Mouse (Mus musculus) midbrain, embryonic 11.5 days (tissue): ENCODE data around the gene 4930415O20Rik. TPM values are rescaled to one million over a fixed set of nuclear protein-coding genes. Genes with fewer than 3 reads are reported as not detected.
"Not testable (repeated sequence)": the region's sequence is repeated elsewhere in the genome, so short reads cannot be mapped to it uniquely, and the experiment has no call there.

ENCODE experiments used
- ATAC-seq: fragments of 200-750 bp; cut with Nextera tagmentation; 2 replicates; pipeline ENCODE4 v1.8.0; 2017; ENCODE audit warnings: moderate TSS enrichment, moderate library complexity; ENCODE audit not compliant: low FRiP score
- DNase-seq: peaks from one replicate; pipeline ENCODE4 v3.0.0; 2015; ENCODE audit warnings: low spot score; ENCODE audit errors: missing footprints
- H3K27ac ChIP-seq: fragments of 300-500 bp; sonication (generic); 2 replicates; pipeline ENCODE4 v1.5.1; 2014; ENCODE audit warnings: low read depth, low read length
- H3K27me3 ChIP-seq: fragments of 300-500 bp; sonication (generic); 2 replicates; pipeline ENCODE4 v1.6.1; 2014; ENCODE audit warnings: mild to moderate bottlenecking, low read length, moderate library complexity, mixed read lengths; ENCODE audit not compliant: control insufficient read depth, insufficient read depth
- H3K36me3 ChIP-seq: fragments of 300-500 bp; sonication (generic); 2 replicates; pipeline ENCODE4 v1.6.1; 2014; ENCODE audit warnings: mild to moderate bottlenecking, low read length, moderate library complexity, mixed read lengths; ENCODE audit not compliant: control insufficient read depth, insufficient read depth
- H3K4me1 ChIP-seq: fragments of 300-500 bp; sonication (generic); 2 replicates; pipeline ENCODE4 v1.6.1; 2014; ENCODE audit warnings: low read length; ENCODE audit not compliant: control insufficient read depth, insufficient read depth
- H3K4me2 ChIP-seq: fragments of 300-500 bp; sonication (generic); 2 replicates; pipeline ENCODE4 v1.6.1; 2014; ENCODE audit warnings: mild to moderate bottlenecking, moderate library complexity
- H3K4me3 ChIP-seq: fragments of 300-500 bp; sonication (generic); 2 replicates; pipeline ENCODE4 v1.5.1; 2014; ENCODE audit warnings: low read depth, low read length
- H3K9ac ChIP-seq: fragments of 300-500 bp; sonication (generic); 2 replicates; pipeline ENCODE4 v1.6.1; 2014; ENCODE audit warnings: low read length
- H3K9me3 ChIP-seq: fragments of 300-500 bp; sonication (generic); 2 replicates; pipeline ENCODE4 v1.6.1; 2016; ENCODE audit warnings: low read length; ENCODE audit not compliant: control insufficient read depth
- WGBS: fragments of 180-500 bp; shearing (Covaris S2); extraction: QIAGEN DNeasy Blood & Tissue Kit; methylation state at CpG from one replicate; pipeline ENCODE4 v1.1.7; 2014; 5-methylcytosine and 5-hydroxymethylcytosine counted together
- polyA plus RNA-seq: library from polyadenylated mRNA; unstranded; fragments of >200 nt; fragmentation: Nextera tagmentation; extraction: Ambion mirVana; gene quantifications from 2 replicates; pipeline ENCODE4 v1.2.1, GENCODE M21; 2014

The 4930415O20Rik gene
- polyA plus RNA-seq, 1 experiment from 2014 or later = 0.44 TPM

GRCm38 (mm10) chr15:98579795-98580464 lies 9.1 kb downstream of the 4930415O20Rik start:
- Histone ChIP-seq H3K27ac (no peak overlapping the region), H3K9me3 (no peaks in the 10 kb centered on the region), H3K4me2 (no peak overlapping the region), H3K4me1 (no peaks in the 10 kb centered on the region), H3K36me3 (no peaks in the 10 kb centered on the region), H3K4me3 (no peak overlapping the region), H3K9ac (no peak overlapping the region), H3K27me3 (no peaks in the 10 kb centered on the region)
- peak; percentile 96 for DNase-seq
- WGBS = 39% methylated on average over 4 of the region's 5 CpGs
- peak; percentile 83 for ATAC-seq

DNA sequence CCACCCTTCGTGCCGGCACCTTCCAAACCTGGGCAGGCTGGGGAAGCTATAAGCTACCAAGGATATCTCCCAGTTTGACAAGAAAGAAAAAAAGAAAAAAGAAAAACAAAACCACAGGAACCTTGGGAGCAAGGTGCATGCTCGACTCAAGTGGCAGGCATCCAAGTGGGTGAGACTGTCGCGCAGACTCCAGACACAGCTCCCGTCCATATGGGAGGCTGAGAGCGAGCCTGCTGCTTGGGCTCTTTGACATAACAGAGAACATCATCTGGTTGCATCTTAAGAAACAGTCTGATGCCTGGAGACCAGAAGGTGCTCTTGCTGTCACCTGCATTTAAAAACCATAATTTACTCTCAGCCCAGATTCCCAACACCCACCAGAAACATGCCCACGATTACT lies 11.6 kb downstream of the 4930415O20Rik start:
- H3K4me1 ChIP-seq = no peaks in the 10 kb centered on the region
- no peak overlapping the region for H3K27ac ChIP-seq
- WGBS = 84% methylated on average over 8 of the region's 8 CpGs

DNA sequence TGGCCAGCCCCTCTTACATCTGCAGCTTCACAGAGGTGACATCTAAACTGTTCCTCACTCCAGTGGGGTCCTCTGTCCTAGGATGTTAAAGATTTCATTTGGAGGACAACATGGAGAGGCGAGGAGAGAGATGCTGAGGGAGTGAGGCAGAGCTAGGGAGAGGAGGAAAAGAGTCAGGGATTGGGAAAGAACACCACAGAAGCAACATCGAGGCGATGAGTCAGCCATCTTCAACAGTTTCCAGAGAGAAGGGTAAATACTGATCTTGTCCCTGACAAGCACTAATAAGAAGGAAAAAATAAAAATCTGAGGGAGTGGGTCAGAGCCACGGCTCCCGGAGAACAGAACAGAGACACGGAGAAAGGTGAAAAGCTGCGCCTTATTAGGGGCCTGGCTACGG lies 12.2 kb downstream of the 4930415O20Rik start:
- no peak overlapping the region for H3K9ac ChIP-seq
- no peak overlapping the region for H3K4me3 ChIP-seq
- DNase-seq = no peak
- H3K36me3 ChIP-seq = no peaks in the 10 kb centered on the region
- H3K27ac ChIP-seq = no peak overlapping the region
- H3K27me3 ChIP-seq = no peaks in the 10 kb centered on the region
- H3K9me3 ChIP-seq = no peaks in the 10 kb centered on the region
- WGBS = 79% methylated on average over 8 of the region's 8 CpGs
- H3K4me2 ChIP-seq = no peak overlapping the region
- no peak for ATAC-seq
- H3K4me1 ChIP-seq = no peaks in the 10 kb centered on the region

More for the DNA sequence above, 11.6 kb downstream of the 4930415O20Rik start:
- H3K4me3 ChIP-seq = no peak overlapping the region
- H3K27me3 ChIP-seq = no peaks in the 10 kb centered on the region
- no peaks in the 10 kb centered on the region for H3K9me3 ChIP-seq
- H3K4me2 ChIP-seq = no peak overlapping the region
- H3K9ac ChIP-seq = no peak overlapping the region
- no peaks in the 10 kb centered on the region for H3K36me3 ChIP-seq
- no peak for ATAC-seq
- no peak for DNase-seq

DNA sequence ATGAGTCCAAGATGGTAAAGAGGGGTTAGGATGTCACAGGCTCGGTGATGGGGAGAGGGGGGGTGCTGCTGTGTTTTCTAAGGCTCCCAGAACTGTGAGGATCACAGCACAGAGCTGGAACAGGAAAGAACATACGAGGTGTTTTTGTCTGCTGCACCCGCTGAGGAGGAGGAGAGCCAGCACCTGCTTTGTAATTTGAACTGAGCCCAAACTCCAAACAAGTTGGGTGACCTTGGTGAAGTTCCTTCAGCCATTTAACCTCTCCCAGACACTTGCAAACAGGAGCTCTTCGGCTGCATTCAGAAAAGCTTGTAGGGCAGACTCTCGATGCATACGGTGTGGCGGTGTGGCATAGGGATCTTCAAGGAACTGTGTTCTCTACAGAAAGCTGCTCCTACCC lies 14.6 kb downstream of the 4930415O20Rik start:
- ATAC-seq (no peak), DNase-seq (no peak)
- Histone ChIP-seq H3K27ac (no peak overlapping the region), H3K4me1 (no peaks in the 10 kb centered on the region), H3K4me3 (no peak overlapping the region), H3K36me3 (peaks cover 3% of the 10 kb centered on the region; the same call in 1 of the 2 replicates), H3K9ac (no peak overlapping the region), H3K4me2 (no peak overlapping the region), H3K27me3 (no peaks in the 10 kb centered on the region), H3K9me3 (no peaks in the 10 kb centered on the region)
- 43% methylated on average over 7 of the region's 7 CpGs for WGBS

- not testable (repeated sequence) for H3K36me3 ChIP-seq, H3K4me2 ChIP-seq, H3K27ac ChIP-seq, H3K9ac ChIP-seq, H3K4me1 ChIP-seq, DNase-seq, ATAC-seq, H3K27me3 ChIP-seq, H3K9me3 ChIP-seq, H3K4me3 ChIP-seq
- 77% methylated on average over 9 of the region's 9 CpGs for WGBS
These were observed 15.3 kb downstream of the 4930415O20Rik start for GRCm38 (mm10) chr15:98586141-98586540.

- ATAC-seq (no peak), DNase-seq (no peak)
- H3K27me3 ChIP-seq = no peaks in the 10 kb centered on the region
- no peaks in the 10 kb centered on the region for H3K4me1 ChIP-seq
- peaks cover 7% of the 10 kb centered on the region for H3K36me3 ChIP-seq
- no peaks in the 10 kb centered on the region for H3K9me3 ChIP-seq
- H3K4me3 ChIP-seq = no peak overlapping the region
- H3K9ac ChIP-seq = no peak overlapping the region
- H3K4me2 ChIP-seq = no peak overlapping the region
- H3K27ac ChIP-seq = no peak overlapping the region
- 87% methylated on average over 11 of the region's 11 CpGs for WGBS
These were observed 16.9 kb downstream of the 4930415O20Rik start for GRCm38 (mm10) chr15:98587751-98588150.

GRCm38 (mm10) chr15:98589640-98590336 lies 19.0 kb downstream of the 4930415O20Rik start:
- DNase-seq (no peak), ATAC-seq (no peak)
- Histone ChIP-seq H3K27ac (no peak overlapping the region), H3K9me3 (no peaks in the 10 kb centered on the region), H3K9ac (no peak overlapping the region), H3K4me1 (no peaks in the 10 kb centered on the region), H3K4me2 (no peak overlapping the region), H3K36me3 (peaks cover 15% of the 10 kb centered on the region), H3K27me3 (no peaks in the 10 kb centered on the region), H3K4me3 (no peak overlapping the region)
- WGBS = 79% methylated on average over 7 of the region's 7 CpGs

GRCm38 (mm10) chr15:98591396-98591795 lies 20.6 kb downstream of the 4930415O20Rik start:
- H3K27ac ChIP-seq = no peak overlapping the region
- no peak overlapping the region for H3K4me3 ChIP-seq
- H3K27me3 ChIP-seq = no peaks in the 10 kb centered on the region
- ATAC-seq (no peak), DNase-seq (no peak)
- H3K4me1 ChIP-seq = no peaks in the 10 kb centered on the region
- WGBS = 67% methylated on average over 4 of the region's 4 CpGs
- H3K9ac ChIP-seq = no peak overlapping the region
- H3K36me3 ChIP-seq = peaks cover 22% of the 10 kb centered on the region
- no peaks in the 10 kb centered on the region for H3K9me3 ChIP-seq
- H3K4me2 ChIP-seq = no peak overlapping the region

DNA sequence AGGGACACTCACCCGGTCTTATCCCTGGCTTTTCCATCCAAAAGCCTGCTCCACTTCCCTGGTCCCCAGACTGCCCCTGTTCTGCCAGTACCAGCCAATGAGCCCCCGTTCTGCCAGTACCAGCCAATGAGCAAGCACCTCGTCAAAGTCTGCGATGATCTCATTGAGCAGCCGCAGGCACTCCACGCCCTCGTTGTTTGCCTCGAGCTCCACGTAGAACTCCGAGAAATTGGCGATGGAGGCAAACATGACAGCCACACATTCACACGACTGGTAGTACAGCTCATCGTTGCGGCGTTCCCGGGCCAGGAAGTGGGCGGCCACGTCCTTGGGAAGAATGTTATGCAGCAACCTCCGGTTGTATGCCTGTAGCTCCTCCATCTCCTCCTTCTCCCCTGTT lies 23.4 kb downstream of the 4930415O20Rik start:
- Histone ChIP-seq H3K36me3 (peaks cover 34% of the 10 kb centered on the region), H3K4me1 (no peaks in the 10 kb centered on the region), H3K27me3 (no peaks in the 10 kb centered on the region), H3K4me3 (no peak overlapping the region), H3K4me2 (no peak overlapping the region), H3K9me3 (no peaks in the 10 kb centered on the region), H3K27ac (no peak overlapping the region), H3K9ac (no peak overlapping the region)
- ATAC-seq (no peak), DNase-seq (no peak)
- WGBS = 83% methylated on average over 19 of the region's 19 CpGs
